ENCODE assay signal across 24 mouse cellular contexts in genomic region chr10:121394789-121395325, GRCm38 (mm10). TPM values are rescaled to one million over a fixed set of nuclear protein-coding genes. Genes with fewer than 3 reads are reported as not detected.
A peak's percentile ranks its signal among the peaks of the same experiment; 100 is the strongest.
DNase-seq lines count a peak whose midpoint lies in the region; ATAC-seq lines count a peak whose summit lies in the region.
"Had no signal": no experiment of that assay in that cellular context is flagged by ENCODE, and none has a peak within 500 bp of the region (broad histone marks: within the 10 kb centered on the region; RNA-seq: fewer than 3 reads in every experiment).

No protein-coding gene starts in this region.

- H3K4me1 ChIP-seq in heart, embryonic 13.5 days: peaks cover 21% of the 10 kb centered on the region
- H3K4me1 ChIP-seq in limb, embryonic 13.5 days: peaks cover 8% of the 10 kb centered on the region; the same call in 1 of the 2 replicates
- peaks cover 3% of the 10 kb centered on the region; the same call in 1 of the 2 replicates for H3K4me1 ChIP-seq in limb, embryonic 10.5 days
- H3K4me1 ChIP-seq: forebrain, embryonic 10.5 days; liver, embryonic 15.5 days; megakaryocyte, embryonic 14.5 days; neural tube, embryonic 12.5 days had no signal

- DNase-seq in heart, postnatal 36 days: no peak
- no peak for DNase-seq in limb, embryonic 10.5 days (ENCODE audit: low spot score)
- peak; percentile 58 for DNase-seq in adrenal gland, adult 2 months
- DNase-seq in adrenal gland, postnatal 25 days: peak; percentile 28
- no peak for DNase-seq in right cerebral cortex, adult 2 months (ENCODE audit: low spot score in 2 of 2)
- DNase-seq: cerebellum, adult 2 months; cerebellum, postnatal 25 days; embryo, embryonic 11 days; gastrocnemius, postnatal 14 days; heart, adult 11 months; kidney, postnatal 4 days; liver; lung, postnatal 14 days; midbrain, embryonic 14.5 days had no signal

- no peaks in the 10 kb centered on the region for H3K9me3 ChIP-seq in heart, embryonic 13.5 days
- no peaks in the 10 kb centered on the region for H3K9me3 ChIP-seq in limb, embryonic 13.5 days
- no peaks in the 10 kb centered on the region for H3K9me3 ChIP-seq in limb, embryonic 10.5 days (replicated peaks)
- H3K9me3 ChIP-seq: forebrain, embryonic 10.5 days; intestine, embryonic 15.5 days; liver, embryonic 15.5 days; megakaryocyte, embryonic 14.5 days; neural tube, embryonic 12.5 days had no signal

- no peaks in the 10 kb centered on the region for H3K27me3 ChIP-seq in heart, embryonic 13.5 days (replicated peaks)
- no peaks in the 10 kb centered on the region for H3K27me3 ChIP-seq in limb, embryonic 13.5 days
- no peaks in the 10 kb centered on the region for H3K27me3 ChIP-seq in limb, embryonic 10.5 days (ENCODE audit: low read depth, poor library complexity, severe bottlenecking)
- H3K27me3 ChIP-seq: intestine, embryonic 15.5 days; liver, embryonic 15.5 days; neural tube, embryonic 12.5 days had no signal

- 66% methylated on average over 18 of the region's 18 CpGs for WGBS in heart, embryonic 13.5 days
- 77% methylated on average over 18 of the region's 18 CpGs for WGBS in limb, embryonic 13.5 days
- 90% methylated on average over 18 of the region's 18 CpGs for WGBS in limb, embryonic 10.5 days

- peaks cover 73% of the 10 kb centered on the region for H3K36me3 ChIP-seq in heart, embryonic 13.5 days
- H3K36me3 ChIP-seq in limb, embryonic 13.5 days: peaks cover 75% of the 10 kb centered on the region
- H3K36me3 ChIP-seq in limb, embryonic 10.5 days: peaks cover 77% of the 10 kb centered on the region

- H3K4me2 ChIP-seq in heart, embryonic 13.5 days: no peak overlapping the region
- H3K4me2 ChIP-seq in limb, embryonic 13.5 days (replicated peaks): no peak overlapping the region
- H3K4me2 ChIP-seq: hindbrain, embryonic 14.5 days; intestine, embryonic 15.5 days; liver, embryonic 15.5 days; neural tube, embryonic 12.5 days had no signal

- peak overlapping the region; percentile 33; the same call in 1 of the 2 replicates for H3K9ac ChIP-seq in heart, embryonic 13.5 days
- H3K9ac ChIP-seq in limb, embryonic 13.5 days: 0 out of 2 replicates have a peak overlapping the region, but pooled peaks have one; percentile 20
- H3K9ac ChIP-seq: hindbrain, embryonic 14.5 days; intestine, embryonic 15.5 days; liver, embryonic 15.5 days; neural tube, embryonic 12.5 days had no signal

- no peak overlapping the region for H3K4me3 ChIP-seq in heart, embryonic 13.5 days
- H3K4me3 ChIP-seq in limb, embryonic 13.5 days: no peak overlapping the region
- H3K4me3 ChIP-seq in limb, embryonic 10.5 days: no peak overlapping the region
- H3K4me3 ChIP-seq: forebrain, embryonic 10.5 days; intestine, embryonic 15.5 days; liver, embryonic 15.5 days; megakaryocyte, embryonic 14.5 days; neural tube, embryonic 12.5 days had no signal

- H3K27ac ChIP-seq in heart, embryonic 13.5 days (replicated peaks): no peak overlapping the region
- 0 out of 2 replicates have a peak overlapping the region, but pooled peaks have one; percentile 17 for H3K27ac ChIP-seq in limb, embryonic 13.5 days
- no peak overlapping the region for H3K27ac ChIP-seq in limb, embryonic 10.5 days
- H3K27ac ChIP-seq: forebrain, embryonic 10.5 days; hindbrain, embryonic 14.5 days; intestine, embryonic 15.5 days; liver, embryonic 15.5 days; neural tube, embryonic 12.5 days had no signal

- intact Hi-C loops in heart, postnatal 36 days (cut with DNase I): no loop called here

- ATAC-seq in heart, embryonic 13.5 days (ENCODE audit: extremely low read depth, insufficient number of reproducible peaks, low FRiP score, low TSS enrichment): no peak
- no peak for ATAC-seq in limb, embryonic 13.5 days (ENCODE audit: low FRiP score, low read depth)
- no peak for ATAC-seq in inflammation-experienced regulatory T-cells, adult 6 months
- ATAC-seq: forebrain, embryonic 16.5 days had no signal

RNA-seq across cellular contexts. Expression of gene Gns, which starts 30.0 kb away (rescaled TPM):
- polyA plus RNA-seq in heart, embryonic 13.5 days (2015; fragmentation: Nextera tagmentation; extraction: Ambion mirVana): 29.9 and 30.4 TPM in 2 replicates
- total RNA-seq in heart, postnatal 36 days (2021): 10 to 100 TPM; 82.1 to 83.5 TPM
- polyA plus RNA-seq in limb, embryonic 13.5 days (2015; fragmentation: Nextera tagmentation; extraction: Ambion mirVana): 42.6 and 45.8 TPM in 2 replicates
- polyA plus RNA-seq in limb, embryonic 10.5 days (2016; fragmentation: Nextera tagmentation; extraction: Ambion mirVana): 29.5 and 35.6 TPM in 2 replicates
- total RNA-seq in adrenal gland, adult 2 months (2021): 100 to 1,000 TPM; 169 to 240 TPM
- 657 and 731 TPM in 2 replicates for polyA plus RNA-seq in adrenal gland, adult 2 months (2012; rRNA removed)
- total RNA-seq in adrenal gland, postnatal 25 days (2021): 194 and 195 TPM in 2 replicates
- polyA plus RNA-seq in inflammation-experienced regulatory T-cells, adult 6 months (2017; shearing (Covaris generic)): 10 to 100 TPM in 2 of 3 experiments, 1 to 10 TPM in 1; 4.2 to 12.1 (median 11.6) TPM

RNA-seq across cellular contexts. Expression of gene Tbc1d30, which starts 43.8 kb away (rescaled TPM):
- 1.2 and 1.7 TPM in 2 replicates for polyA plus RNA-seq in heart, embryonic 13.5 days (2015; fragmentation: Nextera tagmentation; extraction: Ambion mirVana)
- total RNA-seq in heart, postnatal 36 days (2021): 1 to 10 TPM; 2.8 to 3.0 TPM
- 0.64 and 1.0 TPM in 2 replicates for polyA plus RNA-seq in limb, embryonic 13.5 days (2015; fragmentation: Nextera tagmentation; extraction: Ambion mirVana)
- 0.26 and 0.50 TPM in 2 replicates for polyA plus RNA-seq in limb, embryonic 10.5 days (2016; fragmentation: Nextera tagmentation; extraction: Ambion mirVana)
- total RNA-seq in adrenal gland, adult 2 months (2021): 1 to 10 TPM; 2.9 to 8.7 TPM
- 0.57 and 1.5 TPM in 2 replicates for polyA plus RNA-seq in adrenal gland, adult 2 months (2012; rRNA removed)
- total RNA-seq in adrenal gland, postnatal 25 days (2021): 9.6 and 11.0 TPM in 2 replicates
- polyA plus RNA-seq in inflammation-experienced regulatory T-cells, adult 6 months (2017; shearing (Covaris generic)): 1 to 10 TPM; 3.3 to 7.0 (median 3.5) TPM

Comparison
In these comparisons a context has a peak if more than half of its experiments do, and no peak if none do; other contexts are left out.
1. DNase-seq: peak in adrenal gland, adult 2 months (single experiment) and adrenal gland, postnatal 25 days (single experiment); none in heart, postnatal 36 days (0 of 2), limb, embryonic 10.5 days (single experiment) and right cerebral cortex, adult 2 months (0 of 2).
2. RNA of gene Gns, which starts 30.0 kb away (polyA plus RNA-seq): 657 to 731 TPM in adrenal gland, adult 2 months; 42.6 to 45.8 TPM in limb, embryonic 13.5 days, 29.5 to 35.6 TPM in limb, embryonic 10.5 days, 29.9 to 30.4 TPM in heart, embryonic 13.5 days and 4.2 to 12.1 TPM in inflammation-experienced regulatory T-cells, adult 6 months; every median in the first group is over 10 times any median in the second.